Mouse (Mus musculus) bone marrow, adult 2 months (tissue): ENCODE data around the gene Glrx5.

Experiments used
- CTCF ChIP-seq: fragments of 200-500 bp; IDR thresholded peaks from 2 replicates; pipeline ENCODE4 v1.5.1; 2011; ENCODE audit warnings: low read length, control low read depth; ENCODE audit not compliant: control insufficient read depth, insufficient read depth
- POLR2A ChIP-seq: fragments of 200-500 bp; IDR thresholded peaks from 2 replicates; pipeline ENCODE4 v1.6.1; 2011; ENCODE audit warnings: low read depth, mild to moderate bottlenecking, control low read depth, low read length, borderline replicate concordance; ENCODE audit not compliant: control insufficient read depth

DNA sequence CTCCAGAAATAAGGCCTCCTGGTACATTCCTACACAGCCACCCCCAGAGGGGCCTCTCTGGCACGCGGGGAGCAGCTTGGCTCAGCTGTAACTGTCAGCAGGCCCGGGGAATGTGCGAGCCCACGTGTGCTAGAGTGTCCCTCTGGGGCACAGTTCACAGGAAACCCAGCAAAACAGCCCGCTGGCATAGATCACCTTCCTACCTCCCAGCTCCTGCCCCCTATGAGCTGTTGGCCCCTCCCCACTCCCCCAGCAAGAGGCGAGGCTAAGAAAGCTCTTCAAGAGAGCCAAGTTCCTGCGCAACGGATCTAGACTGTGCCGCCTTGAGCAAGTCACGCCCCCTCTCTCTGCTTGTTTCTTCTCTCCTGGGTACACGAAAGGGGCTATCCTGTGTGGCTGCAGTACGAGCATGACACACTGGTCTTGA is 23.7 kb upstream of the Glrx5 start:
- 0 out of 2 replicates have a peak, but pooled peaks have one; percentile 8 for TF ChIP-seq POLR2A
- TF ChIP-seq CTCF = no peak
